Mouse (Mus musculus): Measurements from ENCODE around the gene Taz. TPM values are rescaled to one million over a fixed set of nuclear protein-coding genes. Genes with fewer than 3 reads are reported as not detected.
A peak's percentile ranks its signal among the peaks of the same experiment; 100 is the strongest.

Taz gene
- polyA plus RNA-seq, 1 experiment from 2014 or later, result 30.4 TPM

GRCm38 (mm10) chrX:74304867-74305700 lies 23.4 kb downstream of the Taz start, which contains the start of gene Gdi1:
Gene Gdi1, plus strand, starts transcription at chrX:74304998.
- WGBS (ENCODE audit: insufficient replicate concordance), result 10% methylated on average over 38 of the region's 41 CpGs
- Histone ChIP-seq H3K4me1 (ENCODE audit: insufficient read depth) (peaks cover 3% of the 10 kb centered on the region; the same call in 1 of the 2 replicates), H3K36me3 (replicated peaks; ENCODE audit: insufficient read depth, low read length) (peaks cover 38% of the 10 kb centered on the region), H3K27me3 (ENCODE audit: insufficient read depth, low read length) (no peaks in the 10 kb centered on the region), H3K9me3 (ENCODE audit: low read length) (no peaks in the 10 kb centered on the region), H3K4me3 (ENCODE audit: low read depth, low read length) (peak within 1 kb of the TSS; percentile 70), H3K4me2 (ENCODE audit: low read depth, low read length) (peak within 1 kb of the TSS; percentile 73), H3K9ac (replicated peaks) (peak within 1 kb of the TSS; percentile 71), H3K27ac (ENCODE audit: low read depth) (peak within 1 kb of the TSS; percentile 93)
- peak; percentile 94 for ATAC-seq
- DNase-seq, result peak; percentile 84
- TF ChIP-seq CTCF (IDR thresholded peaks at IDR 0.05; ENCODE audit: low read depth) (peak; percentile 51), EP300 (IDR thresholded peaks at IDR 0.05; ENCODE audit: low read depth) (no peak; the same call in 1 of the 2 replicates)

- Histone ChIP-seq H3K27ac (ENCODE audit: low read depth) (peak within 1 kb of the TSS; percentile 79), H3K27me3 (ENCODE audit: insufficient read depth, low read length) (no peaks in the 10 kb centered on the region), H3K36me3 (replicated peaks; ENCODE audit: insufficient read depth, low read length) (peaks cover 17% of the 10 kb centered on the region), H3K4me2 (ENCODE audit: low read depth, low read length) (peak within 1 kb of the TSS; percentile 74), H3K9ac (replicated peaks) (peak within 1 kb of the TSS; percentile 67), H3K4me1 (ENCODE audit: insufficient read depth) (no peaks in the 10 kb centered on the region), H3K9me3 (ENCODE audit: low read length) (no peaks in the 10 kb centered on the region), H3K4me3 (ENCODE audit: low read depth, low read length) (peak within 1 kb of the TSS; percentile 58)
- DNase-seq, result peak; percentile 90
- TF ChIP-seq EP300 (IDR thresholded peaks at IDR 0.05; ENCODE audit: low read depth) (no peak), CTCF (IDR thresholded peaks at IDR 0.05; ENCODE audit: low read depth) (0 out of 2 replicates have a peak, but pooled peaks have one; percentile 9)
- peak; percentile 98 for ATAC-seq
- WGBS (ENCODE audit: insufficient replicate concordance), result 13% methylated on average over 59 of the region's 59 CpGs
These were observed 31.1 kb downstream of the Taz start, which contains the start of gene Fam50a for GRCm38 (mm10) chrX:74312540-74313464. Gene Fam50a, plus strand, starts transcription at chrX:74313033.

- Histone ChIP-seq H3K9ac (replicated peaks) (peak within 1 kb of the TSS; percentile 58), H3K4me2 (ENCODE audit: low read depth, low read length) (peak within 1 kb of the TSS; percentile 76), H3K9me3 (ENCODE audit: low read length) (no peaks in the 10 kb centered on the region), H3K36me3 (replicated peaks; ENCODE audit: insufficient read depth, low read length) (no peaks in the 10 kb centered on the region), H3K4me3 (ENCODE audit: low read depth, low read length) (peak within 1 kb of the TSS; percentile 44), H3K27me3 (ENCODE audit: insufficient read depth, low read length) (0 out of 2 replicates have a peak, but pooled peaks cover 2% of the 10 kb centered on the region), H3K4me1 (ENCODE audit: insufficient read depth) (peaks cover 2% of the 10 kb centered on the region; the same call in 1 of the 2 replicates), H3K27ac (ENCODE audit: low read depth) (no peak within 1 kb of the TSS)
- no peak for TF ChIP-seq EP300 (IDR thresholded peaks at IDR 0.05; ENCODE audit: low read depth)
- WGBS (ENCODE audit: insufficient replicate concordance), result 20% methylated on average over 24 of the region's 30 CpGs
- ATAC-seq, result peak; percentile 92
- peak; percentile 68 for DNase-seq
These were observed 47.0 kb downstream of the Taz start, which contains the start of gene Plxna3 for GRCm38 (mm10) chrX:74328725-74329161. Gene Plxna3, plus strand, starts transcription at chrX:74329066.

- WGBS (ENCODE audit: insufficient replicate concordance), result 30% methylated on average over 9 of the region's 10 CpGs
- Histone ChIP-seq H3K27me3 (ENCODE audit: insufficient read depth, low read length) (0 out of 2 replicates have a peak, but pooled peaks cover 2% of the 10 kb centered on the region), H3K27ac (ENCODE audit: low read depth) (no peak overlapping the region), H3K4me1 (ENCODE audit: insufficient read depth) (peaks cover 2% of the 10 kb centered on the region; the same call in 1 of the 2 replicates), H3K4me2 (ENCODE audit: low read depth, low read length) (peak overlapping the region; percentile 76), H3K36me3 (replicated peaks; ENCODE audit: insufficient read depth, low read length) (no peaks in the 10 kb centered on the region), H3K9ac (replicated peaks) (peak overlapping the region; percentile 30; the same call in 1 of the 2 replicates), H3K4me3 (ENCODE audit: low read depth, low read length) (peak overlapping the region; percentile 44), H3K9me3 (ENCODE audit: low read length) (no peaks in the 10 kb centered on the region)
- ATAC-seq (no peak), DNase-seq (no peak)
- no peak for TF ChIP-seq EP300 (IDR thresholded peaks at IDR 0.05; ENCODE audit: low read depth)
- no peak for TF ChIP-seq CTCF (IDR thresholded peaks at IDR 0.05; ENCODE audit: low read depth)
These were observed 47.5 kb downstream of the Taz start for GRCm38 (mm10) chrX:74329215-74329671.

- 64% methylated on average over 2 of the region's 2 CpGs for WGBS (ENCODE audit: insufficient replicate concordance)
- Histone ChIP-seq H3K4me3 (ENCODE audit: low read depth, low read length) (no peak overlapping the region), H3K27ac (ENCODE audit: low read depth) (no peak overlapping the region), H3K9ac (replicated peaks) (no peak overlapping the region), H3K36me3 (replicated peaks; ENCODE audit: insufficient read depth, low read length) (no peaks in the 10 kb centered on the region), H3K9me3 (ENCODE audit: low read length) (no peaks in the 10 kb centered on the region), H3K4me2 (ENCODE audit: low read depth, low read length) (no peak overlapping the region), H3K27me3 (ENCODE audit: insufficient read depth, low read length) (0 out of 2 replicates have a peak, but pooled peaks cover 2% of the 10 kb centered on the region), H3K4me1 (ENCODE audit: insufficient read depth) (peaks cover 2% of the 10 kb centered on the region; the same call in 1 of the 2 replicates)
- ATAC-seq, result no peak
- DNase-seq, result no peak
- TF ChIP-seq EP300 (IDR thresholded peaks at IDR 0.05; ENCODE audit: low read depth) (no peak), CTCF (IDR thresholded peaks at IDR 0.05; ENCODE audit: low read depth) (no peak)
These were observed 48.6 kb downstream of the Taz start for GRCm38 (mm10) chrX:74330166-74330930.

Small RNA genes within 50 kb of the gene (microRNA-seq; reads per million reads assigned to microRNA genes)
- gene Mir7091 (not detected), gene Mir7092 (3.2 reads per million)

Other genes with a start within 250 kb of the Taz start
- gene Opn1mw, start 154.4 kb upstream of the Taz start, polyA plus RNA-seq (2015; fragmentation: Nextera tagmentation; extraction: Ambion mirVana), result not detected in 2 replicates
- 4.7 and 5.4 TPM in 2 replicates for gene Mecp2, start 146.5 kb upstream of the Taz start, polyA plus RNA-seq (2015; fragmentation: Nextera tagmentation; extraction: Ambion mirVana)
- gene Tex28, start 114.1 kb upstream of the Taz start, polyA plus RNA-seq (2015; fragmentation: Nextera tagmentation; extraction: Ambion mirVana), result not detected in 2 replicates
- not detected in 2 replicates for gene Tktl1, start 104.7 kb upstream of the Taz start, polyA plus RNA-seq (2015; fragmentation: Nextera tagmentation; extraction: Ambion mirVana)
- 30.2 and 34.1 TPM in 2 replicates for gene Flna, start 32.1 kb upstream of the Taz start, polyA plus RNA-seq (2015; fragmentation: Nextera tagmentation; extraction: Ambion mirVana)
- gene Emd, start 27.2 kb upstream of the Taz start, polyA plus RNA-seq (2015; fragmentation: Nextera tagmentation; extraction: Ambion mirVana), result 6.8 and 7.4 TPM in 2 replicates
- 438 and 471 TPM in 2 replicates for gene Rpl10, start 11.1 kb upstream of the Taz start, polyA plus RNA-seq (2015; fragmentation: Nextera tagmentation; extraction: Ambion mirVana)
- 10.0 and 10.8 TPM in 2 replicates for gene Dnase1l1, start 425 bp downstream of the Taz start, polyA plus RNA-seq (2015; fragmentation: Nextera tagmentation; extraction: Ambion mirVana)
- gene Atp6ap1, start 15.2 kb downstream of the Taz start, polyA plus RNA-seq (2015; fragmentation: Nextera tagmentation; extraction: Ambion mirVana), result 58.4 and 62.6 TPM in 2 replicates
- 27.6 and 35.8 TPM in 2 replicates for gene Gdi1, start 23.1 kb downstream of the Taz start, polyA plus RNA-seq (2015; fragmentation: Nextera tagmentation; extraction: Ambion mirVana)
- gene Fam50a, start 31.1 kb downstream of the Taz start, polyA plus RNA-seq (2015; fragmentation: Nextera tagmentation; extraction: Ambion mirVana), result 20.1 and 21.9 TPM in 2 replicates
- gene Plxna3, start 47.2 kb downstream of the Taz start, polyA plus RNA-seq (2015; fragmentation: Nextera tagmentation; extraction: Ambion mirVana), result 0.25 and 0.37 TPM in 2 replicates
- gene Lage3, start 71.7 kb downstream of the Taz start, polyA plus RNA-seq (2015; fragmentation: Nextera tagmentation; extraction: Ambion mirVana), result 46.6 and 48.3 TPM in 2 replicates
- 38.3 TPM in 2 replicates for gene Ubl4a, start 91.3 kb downstream of the Taz start, polyA plus RNA-seq (2015; fragmentation: Nextera tagmentation; extraction: Ambion mirVana)
- 7.7 and 7.8 TPM in 2 replicates for gene Slc10a3, start 91.4 kb downstream of the Taz start, polyA plus RNA-seq (2015; fragmentation: Nextera tagmentation; extraction: Ambion mirVana)
- gene Fam3a, start 111.4 kb downstream of the Taz start, polyA plus RNA-seq (2015; fragmentation: Nextera tagmentation; extraction: Ambion mirVana), result 9.7 and 11.1 TPM in 2 replicates
- 11.7 and 12.9 TPM in 2 replicates for gene Ikbkg, start 111.4 kb downstream of the Taz start, polyA plus RNA-seq (2015; fragmentation: Nextera tagmentation; extraction: Ambion mirVana)
- 21.9 and 24.3 TPM in 2 replicates for gene G6pdx, start 147.3 kb downstream of the Taz start, polyA plus RNA-seq (2015; fragmentation: Nextera tagmentation; extraction: Ambion mirVana)
- not detected in 2 replicates for gene Gm6880, start 199.5 kb downstream of the Taz start, polyA plus RNA-seq (2015; fragmentation: Nextera tagmentation; extraction: Ambion mirVana)

All from liver, postnatal 0 days (tissue).